In the genomic region with DNA sequence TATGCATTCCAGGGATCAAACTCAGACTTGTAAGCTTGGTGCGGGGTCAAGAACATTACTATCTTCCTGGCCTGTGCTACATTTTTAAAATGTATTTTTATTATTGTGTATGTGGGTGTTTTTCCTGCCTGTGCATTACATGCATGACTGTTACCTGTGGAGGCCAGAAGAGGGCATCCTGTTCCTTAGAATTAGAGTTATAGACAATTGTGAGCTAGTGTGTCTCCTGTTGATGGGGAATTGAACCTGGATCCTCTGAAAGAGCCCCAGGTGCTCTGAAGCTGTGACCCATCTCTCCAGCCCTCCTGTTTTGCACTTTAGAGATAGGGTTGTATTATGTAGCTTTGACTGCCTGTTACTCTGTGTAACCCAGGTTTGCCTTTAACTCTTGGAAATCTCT, we compare ENCODE assay signal across 9 mouse cellular contexts. TPM values are rescaled to one million over a fixed set of nuclear protein-coding genes. Genes with fewer than 3 reads are reported as not detected.
DNase-seq lines count a peak whose midpoint lies in the region; ATAC-seq lines count a peak whose summit lies in the region.
"Had no signal": no experiment of that assay in that cellular context is flagged by ENCODE, and none has a peak within 500 bp of the region (broad histone marks: within the 10 kb centered on the region; RNA-seq: fewer than 3 reads in every experiment).

No protein-coding gene starts in this region.

- WGBS in hindbrain, embryonic 14.5 days, result 92% methylated on average over 1 of the region's 1 CpGs
- WGBS in midbrain, embryonic 14.5 days, result 96% methylated on average over 1 of the region's 1 CpGs

- H3K4me1 ChIP-seq in hindbrain, embryonic 14.5 days (replicated peaks; ENCODE audit: control insufficient read depth, insufficient read depth, low read length), result no peaks in the 10 kb centered on the region
- no peaks in the 10 kb centered on the region for H3K4me1 ChIP-seq in midbrain, embryonic 14.5 days (ENCODE audit: control insufficient read depth, insufficient read depth, low read length)
- H3K4me1 ChIP-seq: embryonic facial prominence, embryonic 15.5 days had no signal

- peaks cover 24% of the 10 kb centered on the region for H3K36me3 ChIP-seq in hindbrain, embryonic 14.5 days (replicated peaks; ENCODE audit: control insufficient read depth, insufficient read depth)
- H3K36me3 ChIP-seq in midbrain, embryonic 14.5 days (ENCODE audit: control insufficient read depth, insufficient read depth, low read length), result peaks cover 23% of the 10 kb centered on the region

- H3K4me2 ChIP-seq in hindbrain, embryonic 14.5 days (replicated peaks), result no peak overlapping the region
- no peak overlapping the region for H3K4me2 ChIP-seq in midbrain, embryonic 14.5 days (ENCODE audit: low read length)
- H3K4me2 ChIP-seq: embryonic facial prominence, embryonic 15.5 days had no signal

- no peak overlapping the region for H3K27ac ChIP-seq in hindbrain, embryonic 14.5 days
- H3K27ac ChIP-seq in midbrain, embryonic 14.5 days (replicated peaks; ENCODE audit: low read depth, low read length), result no peak overlapping the region
- H3K27ac ChIP-seq: embryonic facial prominence, embryonic 15.5 days had no signal

- H3K27me3 ChIP-seq in hindbrain, embryonic 14.5 days (ENCODE audit: control insufficient read depth, insufficient read depth, low read length), result no peaks in the 10 kb centered on the region
- no peaks in the 10 kb centered on the region for H3K27me3 ChIP-seq in midbrain, embryonic 14.5 days (ENCODE audit: control insufficient read depth, insufficient read depth, low read length)
- H3K27me3 ChIP-seq: embryonic facial prominence, embryonic 15.5 days had no signal

- H3K4me3 ChIP-seq in hindbrain, embryonic 14.5 days (replicated peaks; ENCODE audit: low read length), result no peak overlapping the region
- no peak overlapping the region for H3K4me3 ChIP-seq in midbrain, embryonic 14.5 days (replicated peaks; ENCODE audit: low read depth, low read length)
- H3K4me3 ChIP-seq: embryonic facial prominence, embryonic 15.5 days had no signal

- ATAC-seq in hindbrain, embryonic 14.5 days (ENCODE audit: low FRiP score), result no peak
- no peak for ATAC-seq in midbrain, embryonic 14.5 days (ENCODE audit: low FRiP score, low TSS enrichment)

- no peaks in the 10 kb centered on the region for H3K9me3 ChIP-seq in hindbrain, embryonic 14.5 days (ENCODE audit: control insufficient read depth, low read length)
- H3K9me3 ChIP-seq in midbrain, embryonic 14.5 days (ENCODE audit: control insufficient read depth, low read length), result no peaks in the 10 kb centered on the region
- H3K9me3 ChIP-seq: embryonic facial prominence, embryonic 15.5 days had no signal

- H3K9ac ChIP-seq in hindbrain, embryonic 14.5 days, result no peak overlapping the region
- H3K9ac ChIP-seq in midbrain, embryonic 14.5 days (replicated peaks; ENCODE audit: low read length), result no peak overlapping the region
- H3K9ac ChIP-seq: embryonic facial prominence, embryonic 15.5 days had no signal

- DNase-seq in layer of hippocampus, adult 11-12 months (ENCODE audit: low spot score), result peak; percentile 43
- no peak for DNase-seq in layer of hippocampus, adult 8-10 months (ENCODE audit: low spot score in 2 of 2)
- DNase-seq in ES-CJ7 (ENCODE audit: low read depth, low spot score) (peak; percentile 57), adipocyte (ENCODE audit: low spot score) (no peak)
- DNase-seq in cerebellum, adult 11 months, result peak; percentile 39
- DNase-seq in hindbrain, embryonic 14.5 days (ENCODE audit: low spot score), result peak; percentile 39
- DNase-seq in midbrain, embryonic 14.5 days, result peak; percentile 75
- no peak for DNase-seq in urinary bladder, postnatal 36 days (ENCODE audit: low spot score in 2 of 2)

RNA-seq across cellular contexts. Expression of a gene that starts 14.1 kb away (rescaled TPM):
- total RNA-seq in layer of hippocampus, adult 8-10 months (2022), result 100 to 1,000 TPM; 111 to 123 (median 119) TPM
- polyA plus RNA-seq in hindbrain, embryonic 14.5 days (2014; fragmentation: Nextera tagmentation; extraction: Ambion mirVana), result 70.1 and 71.7 TPM in 2 replicates
- 63.5 and 79.8 TPM in 2 replicates for polyA plus RNA-seq in midbrain, embryonic 14.5 days (2014; fragmentation: Nextera tagmentation; extraction: Ambion mirVana)

RNA-seq across cellular contexts. Expression of a gene that starts 35.5 kb away (rescaled TPM):
- 10 to 100 TPM; 86.3 to 97.0 (median 91.7) TPM for total RNA-seq in layer of hippocampus, adult 8-10 months (2022)
- polyA plus RNA-seq in hindbrain, embryonic 14.5 days (2014; fragmentation: Nextera tagmentation; extraction: Ambion mirVana), result 150 and 153 TPM in 2 replicates
- polyA plus RNA-seq in midbrain, embryonic 14.5 days (2014; fragmentation: Nextera tagmentation; extraction: Ambion mirVana), result 122 and 156 TPM in 2 replicates

RNA-seq across cellular contexts. Expression of a gene that starts 44.6 kb away (rescaled TPM):
- total RNA-seq in layer of hippocampus, adult 8-10 months (2022), result 100 to 1,000 TPM; 445 to 463 (median 462) TPM
- polyA plus RNA-seq in hindbrain, embryonic 14.5 days (2014; fragmentation: Nextera tagmentation; extraction: Ambion mirVana), result 363 and 428 TPM in 2 replicates
- 314 and 385 TPM in 2 replicates for polyA plus RNA-seq in midbrain, embryonic 14.5 days (2014; fragmentation: Nextera tagmentation; extraction: Ambion mirVana)

RNA-seq across cellular contexts. Expression of a gene that starts 57.7 kb away (rescaled TPM):
- under 1 TPM in 3 of 4 experiments, not detected in 1; 0.67 to 0.91 (median 0.78) TPM for total RNA-seq in layer of hippocampus, adult 8-10 months (2022)
- polyA plus RNA-seq in hindbrain, embryonic 14.5 days (2014; fragmentation: Nextera tagmentation; extraction: Ambion mirVana), result 1.4 and 2.2 TPM in 2 replicates
- 1.6 and 2.3 TPM in 2 replicates for polyA plus RNA-seq in midbrain, embryonic 14.5 days (2014; fragmentation: Nextera tagmentation; extraction: Ambion mirVana)

Comparison
In these comparisons a context has a peak if more than half of its experiments do, and no peak if none do; other contexts are left out.
1. DNase-seq: peak in layer of hippocampus, adult 11-12 months (single experiment), ES-CJ7 (single experiment), cerebellum, adult 11 months (single experiment), hindbrain, embryonic 14.5 days (single experiment) and midbrain, embryonic 14.5 days (single experiment); none in layer of hippocampus, adult 8-10 months (0 of 2), urinary bladder, postnatal 36 days (0 of 2) and adipocyte (single experiment).